ENCODE assay signal across 9 mouse cellular contexts in genomic region chr1:180286081-180286831, GRCm38 (mm10). TPM values are rescaled to one million over a fixed set of nuclear protein-coding genes. Genes with fewer than 3 reads are reported as not detected.
DNase-seq lines count a peak whose midpoint lies in the region; ATAC-seq and TF ChIP-seq lines count a peak whose summit lies in the region.
"Had no signal": no experiment of that assay in that cellular context is flagged by ENCODE, and none has a peak within 500 bp of the region (broad histone marks: within the 10 kb centered on the region; RNA-seq: fewer than 3 reads in every experiment).

No protein-coding gene starts in this region.

- H3K27me3 ChIP-seq in neural tube, embryonic 11.5 days (ENCODE audit: control insufficient read depth, insufficient read depth, low read length) = no peaks in the 10 kb centered on the region
- no peaks in the 10 kb centered on the region for H3K27me3 ChIP-seq in hindbrain, embryonic 14.5 days (ENCODE audit: control insufficient read depth, insufficient read depth, low read length)

- H3K9ac ChIP-seq in neural tube, embryonic 11.5 days (ENCODE audit: low read length) = no peak overlapping the region
- no peak overlapping the region for H3K9ac ChIP-seq in hindbrain, embryonic 14.5 days

- no peaks in the 10 kb centered on the region for H3K9me3 ChIP-seq in neural tube, embryonic 11.5 days (ENCODE audit: control insufficient read depth, low read length)
- H3K9me3 ChIP-seq in hindbrain, embryonic 14.5 days (ENCODE audit: control insufficient read depth, low read length) = no peaks in the 10 kb centered on the region

- no peak for TF ChIP-seq CTCF in gastrocnemius, adult 2 months (IDR thresholded peaks at IDR 0.05)

- intact Hi-C loops in gastrocnemius, adult 2 months (cut with DNase I) = no loop called here

- no peak overlapping the region for H3K4me2 ChIP-seq in neural tube, embryonic 11.5 days (ENCODE audit: low read depth)
- H3K4me2 ChIP-seq in hindbrain, embryonic 14.5 days (replicated peaks) = no peak overlapping the region

- ATAC-seq in neural tube, embryonic 11.5 days (ENCODE audit: insufficient read depth, low FRiP score, low TSS enrichment) = no peak
- ATAC-seq in hindbrain, embryonic 14.5 days (ENCODE audit: low FRiP score) = no peak

- peaks cover 7% of the 10 kb centered on the region for H3K4me1 ChIP-seq in neural tube, embryonic 11.5 days (ENCODE audit: control insufficient read depth, insufficient read depth, low read length)
- H3K4me1 ChIP-seq in hindbrain, embryonic 14.5 days (replicated peaks; ENCODE audit: control insufficient read depth, insufficient read depth, low read length) = peaks cover 13% of the 10 kb centered on the region

- peak; percentile 56 for DNase-seq in gastrocnemius, adult 2 months
- no peak for DNase-seq in gastrocnemius, adult 18-20 months (ENCODE audit: low spot score)
- DNase-seq in neural tube, embryonic 11.5 days (ENCODE audit: low spot score) = peak; percentile 38
- DNase-seq in neural tube, embryonic 10.5 days (ENCODE audit: extremely low spot score, low spot score) = no peak
- DNase-seq in kidney, postnatal 25 days = peak; percentile 56 to 65
- no peak for DNase-seq in thymus, postnatal 25 days
- DNase-seq in layer of hippocampus, postnatal 10 days (ENCODE audit: low spot score in 2 of 2) = no peak
- DNase-seq in hindbrain, embryonic 14.5 days (ENCODE audit: low spot score) = no peak

- H3K36me3 ChIP-seq in neural tube, embryonic 11.5 days (ENCODE audit: control insufficient read depth, insufficient read depth, low read length) = no peaks in the 10 kb centered on the region
- H3K36me3 ChIP-seq in hindbrain, embryonic 14.5 days (replicated peaks; ENCODE audit: control insufficient read depth, insufficient read depth) = no peaks in the 10 kb centered on the region

- 53% methylated on average over 15 of the region's 15 CpGs for WGBS in neural tube, embryonic 11.5 days
- WGBS in hindbrain, embryonic 14.5 days = 62% methylated on average over 15 of the region's 15 CpGs

- peak overlapping the region; percentile 44 for H3K4me3 ChIP-seq in gastrocnemius, adult 2 months
- no peak overlapping the region for H3K4me3 ChIP-seq in neural tube, embryonic 11.5 days (ENCODE audit: low read depth, low read length)
- no peak overlapping the region for H3K4me3 ChIP-seq in hindbrain, embryonic 14.5 days (replicated peaks; ENCODE audit: low read length)
- H3K4me3 ChIP-seq: megakaryocyte, embryonic 14.5 days had no signal

- H3K27ac ChIP-seq in gastrocnemius, adult 2 months = peak overlapping the region; percentile 77
- no peak overlapping the region for H3K27ac ChIP-seq in neural tube, embryonic 11.5 days (ENCODE audit: low read depth, low read length)
- H3K27ac ChIP-seq in hindbrain, embryonic 14.5 days = no peak overlapping the region

RNA-seq across cellular contexts. Expression of gene Psen2, which starts 23.0 kb away (rescaled TPM):
- 1 to 10 TPM; 7.8 to 9.5 TPM for total RNA-seq in gastrocnemius, adult 2 months (2021)
- 1 to 10 TPM; 8.2 to 8.4 TPM for total RNA-seq in gastrocnemius, adult 18-20 months (2021)
- polyA plus RNA-seq in neural tube, embryonic 11.5 days (2014; fragmentation: Nextera tagmentation; extraction: Ambion mirVana) = 6.4 and 7.5 TPM in 2 replicates
- 10 to 100 TPM; 23.1 to 24.0 TPM for total RNA-seq in layer of hippocampus, postnatal 10 days (2021)
- 16.0 and 16.5 TPM in 2 replicates for polyA plus RNA-seq in hindbrain, embryonic 14.5 days (2014; fragmentation: Nextera tagmentation; extraction: Ambion mirVana)

RNA-seq across cellular contexts. Expression of gene Itpkb, which starts 44.0 kb away (rescaled TPM):
- total RNA-seq in gastrocnemius, adult 2 months (2021) = 10 to 100 TPM; 14.7 to 22.7 TPM
- total RNA-seq in gastrocnemius, adult 18-20 months (2021) = 10 to 100 TPM; 11.3 to 21.8 TPM
- 2.6 and 2.8 TPM in 2 replicates for polyA plus RNA-seq in neural tube, embryonic 11.5 days (2014; fragmentation: Nextera tagmentation; extraction: Ambion mirVana)
- total RNA-seq in layer of hippocampus, postnatal 10 days (2021) = 10 to 100 TPM; 15.9 to 17.7 TPM
- 2.7 and 3.0 TPM in 2 replicates for polyA plus RNA-seq in hindbrain, embryonic 14.5 days (2014; fragmentation: Nextera tagmentation; extraction: Ambion mirVana)

Comparison
In these comparisons a context has a peak if more than half of its experiments do, and no peak if none do; other contexts are left out.
1. DNase-seq: peak in gastrocnemius, adult 2 months (single experiment), neural tube, embryonic 11.5 days (single experiment) and kidney, postnatal 25 days (2 of 2); none in gastrocnemius, adult 18-20 months (single experiment), neural tube, embryonic 10.5 days (single experiment), thymus, postnatal 25 days (single experiment), layer of hippocampus, postnatal 10 days (0 of 2) and hindbrain, embryonic 14.5 days (single experiment).